Mouse (Mus musculus) gastrocnemius, postnatal 10 days (tissue): ENCODE measurements around the gene Vwa5b1. TPM values are rescaled to one million over a fixed set of nuclear protein-coding genes. Genes with fewer than 3 reads are reported as not detected.

ENCODE experiments used
- DNase-seq: peaks from one replicate; pipeline ENCODE4 v3.0.0; 2021; ENCODE audit warnings: mixed read lengths
- long read RNA-seq, 2 experiments: library from polyadenylated mRNA; stranded (forward); transcript quantifications; one replicate each; pipeline ENCODE4 v2.0.0; 2021
- total RNA-seq, 2 experiments: library from RNA; stranded (reverse); gene quantifications; 2 replicates each; pipeline ENCODE4 v1.2.3; 2021

Vwa5b1 gene
- total RNA-seq, result not detected
- long read RNA-seq, experiment 1, result 0 reads
- long read RNA-seq, experiment 2, result 0 reads

- no peak for DNase-seq
These were observed at the start of gene Vwa5b1 for GRCm38 (mm10) chr4:138635428-138636145. Gene Vwa5b1 (minus strand): TSS chr4:138635884.

GRCm38 (mm10) chr4:138682760-138683159, 47.1 kb upstream of the Vwa5b1 start:
- no peak for DNase-seq

GRCm38 (mm10) chr4:138680124-138680523, 44.4 kb upstream of the Vwa5b1 start:
- DNase-seq, result no peak

- DNase-seq, result no peak
These were observed 41.9 kb upstream of the Vwa5b1 start for GRCm38 (mm10) chr4:138677579-138677978.

- no peak for DNase-seq
These were observed 40.8 kb upstream of the Vwa5b1 start for GRCm38 (mm10) chr4:138676480-138676879.

GRCm38 (mm10) chr4:138672160-138672559, 36.5 kb upstream of the Vwa5b1 start:
- no peak for DNase-seq

GRCm38 (mm10) chr4:138670093-138670889, 34.6 kb upstream of the Vwa5b1 start:
- DNase-seq, result no peak

GRCm38 (mm10) chr4:138666521-138666920, 30.8 kb upstream of the Vwa5b1 start:
- DNase-seq, result no peak

- no peak for DNase-seq
These were observed 24.4 kb upstream of the Vwa5b1 start for GRCm38 (mm10) chr4:138659936-138660602.

- DNase-seq, result no peak
These were observed 17.4 kb upstream of the Vwa5b1 start for GRCm38 (mm10) chr4:138653056-138653455.

GRCm38 (mm10) chr4:138651881-138652280, 16.2 kb upstream of the Vwa5b1 start:
- no peak for DNase-seq

- DNase-seq, result no peak
These were observed 12.5 kb upstream of the Vwa5b1 start for GRCm38 (mm10) chr4:138648096-138648635.

- DNase-seq, result no peak
These were observed 6.6 kb upstream of the Vwa5b1 start for GRCm38 (mm10) chr4:138642272-138642671.

- DNase-seq, result no peak
These were observed 445 bp upstream of the Vwa5b1 start for GRCm38 (mm10) chr4:138636146-138636511.

- DNase-seq, result no peak
These were observed 7.4 kb downstream of the Vwa5b1 start for GRCm38 (mm10) chr4:138628256-138628655.

- no peak for DNase-seq
These were observed 21.2 kb downstream of the Vwa5b1 start for GRCm38 (mm10) chr4:138614454-138614853.

GRCm38 (mm10) chr4:138601926-138602325, 33.8 kb downstream of the Vwa5b1 start:
- DNase-seq, result no peak

GRCm38 (mm10) chr4:138597904-138598347, 37.8 kb downstream of the Vwa5b1 start:
- DNase-seq, result peak; percentile 50

- DNase-seq, result no peak
These were observed 39.1 kb downstream of the Vwa5b1 start for GRCm38 (mm10) chr4:138596391-138597130.

GRCm38 (mm10) chr4:138584946-138585345, 50.7 kb downstream of the Vwa5b1 start:
- no peak for DNase-seq

- DNase-seq, result no peak
These were observed 53.2 kb downstream of the Vwa5b1 start for GRCm38 (mm10) chr4:138582446-138582845.

GRCm38 (mm10) chr4:138578406-138578805, 57.3 kb downstream of the Vwa5b1 start:
- DNase-seq, result no peak
